ENCODE assay signal across 19 mouse cellular contexts in the genomic region with DNA sequence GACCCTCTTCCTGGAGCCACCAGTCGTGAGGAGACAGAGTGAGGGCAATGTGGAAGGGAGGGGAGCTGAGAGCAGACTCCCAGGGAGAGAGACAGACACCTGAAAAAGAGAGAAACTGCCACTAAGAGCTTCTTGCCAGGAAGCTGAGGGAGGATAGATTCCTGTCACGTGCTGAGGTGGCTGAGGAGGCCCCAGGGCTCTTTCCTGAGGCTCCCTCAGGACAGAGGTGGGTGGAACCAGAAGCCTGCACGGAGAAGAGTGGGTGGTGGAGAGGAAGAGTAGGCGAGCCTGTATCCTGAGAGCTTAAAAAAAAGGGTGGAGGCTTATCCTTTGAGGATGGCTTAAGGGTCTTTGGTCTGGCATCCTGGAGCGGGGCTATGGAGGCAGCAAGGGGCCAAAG.
DNase-seq lines count a peak whose midpoint lies in the region; ATAC-seq lines count a peak whose summit lies in the region.
"Had no signal": no experiment of that assay in that cellular context is flagged by ENCODE, and none has a peak within 500 bp of the region (broad histone marks: within the 10 kb centered on the region; RNA-seq: fewer than 3 reads in every experiment).

No protein-coding gene starts in this region.

- no peak overlapping the region for H3K9ac ChIP-seq in midbrain, embryonic 13.5 days (replicated peaks)
- H3K9ac ChIP-seq in midbrain, embryonic 16.5 days (ENCODE audit: low read depth, low read length), result no peak overlapping the region; the same call in 1 of the 2 replicates
- H3K9ac ChIP-seq: limb, embryonic 12.5 days; liver, embryonic 13.5 days; lung, embryonic 15.5 days; stomach, embryonic 15.5 days had no signal

- no peak overlapping the region for H3K4me3 ChIP-seq in midbrain, embryonic 13.5 days (replicated peaks)
- H3K4me3 ChIP-seq in midbrain, embryonic 16.5 days (ENCODE audit: low read depth, low read length), result no peak overlapping the region
- H3K4me3 ChIP-seq: hindbrain, embryonic 10.5 days; limb, embryonic 12.5 days; liver, embryonic 13.5 days; lung, embryonic 15.5 days; stomach, embryonic 15.5 days had no signal

- peak; percentile 47 to 67 for DNase-seq in frontal cortex, adult 2 months (ENCODE audit: extremely low spot score in 1 of 2, low spot score in 1 of 2)
- DNase-seq in frontal cortex, postnatal 10 days (ENCODE audit: low spot score in 2 of 2), result no peak
- DNase-seq in adrenal gland, postnatal 10 days, result no peak
- DNase-seq in cerebellum, adult 11-12 months, result no peak
- DNase-seq: adrenal gland, postnatal 25 days; cerebellum, adult 9-10 months; gastrocnemius, postnatal 36 days; kidney, postnatal 4 days; liver, embryonic 13.5 days; spleen, adult 18-20 months; thymus, postnatal 36 days had no signal

- no peak overlapping the region for H3K4me2 ChIP-seq in midbrain, embryonic 13.5 days (replicated peaks)
- H3K4me2 ChIP-seq in midbrain, embryonic 16.5 days (ENCODE audit: low read length), result no peak overlapping the region
- H3K4me2 ChIP-seq: limb, embryonic 12.5 days; liver, embryonic 13.5 days; lung, embryonic 15.5 days; stomach, embryonic 15.5 days had no signal

- 0 out of 2 replicates have a peak, but pooled peaks cover 6% of the 10 kb centered on the region for H3K27me3 ChIP-seq in midbrain, embryonic 13.5 days
- H3K27me3 ChIP-seq in midbrain, embryonic 16.5 days (ENCODE audit: control insufficient read depth, insufficient read depth, low read depth, low read length), result no peaks in the 10 kb centered on the region
- H3K27me3 ChIP-seq: limb, embryonic 12.5 days; liver, embryonic 13.5 days; lung, embryonic 15.5 days; stomach, embryonic 15.5 days had no signal

- no peak overlapping the region for H3K27ac ChIP-seq in midbrain, embryonic 13.5 days
- H3K27ac ChIP-seq in midbrain, embryonic 16.5 days (ENCODE audit: low read length), result no peak overlapping the region
- H3K27ac ChIP-seq: hindbrain, embryonic 10.5 days; limb, embryonic 12.5 days; liver, embryonic 13.5 days; lung, embryonic 15.5 days; stomach, embryonic 15.5 days had no signal

- 0 out of 2 replicates have a peak, but pooled peaks have one; percentile 9 for ATAC-seq in midbrain, embryonic 13.5 days
- ATAC-seq in midbrain, embryonic 16.5 days, result no peak
- peak; percentile 36 for ATAC-seq in activated CD4-positive, CD25-positive, alpha-beta regulatory T cell, adult 4 months
- ATAC-seq in megakaryocyte-erythroid progenitor cell, adult 5-6 weeks (replicated peaks; ENCODE audit: low FRiP score, low TSS enrichment, poor library complexity, severe bottlenecking), result 0 out of 2 replicates have a peak, but pooled peaks have one; percentile 21

- H3K36me3 ChIP-seq in midbrain, embryonic 13.5 days, result no peaks in the 10 kb centered on the region
- no peaks in the 10 kb centered on the region for H3K36me3 ChIP-seq in midbrain, embryonic 16.5 days (ENCODE audit: control insufficient read depth, insufficient read depth, low read length)
- H3K36me3 ChIP-seq: hindbrain, embryonic 10.5 days; limb, embryonic 12.5 days; liver, embryonic 13.5 days; lung, embryonic 15.5 days; stomach, embryonic 15.5 days had no signal

- H3K9me3 ChIP-seq in midbrain, embryonic 13.5 days, result no peaks in the 10 kb centered on the region
- no peaks in the 10 kb centered on the region for H3K9me3 ChIP-seq in midbrain, embryonic 16.5 days (replicated peaks; ENCODE audit: control insufficient read depth, low read length, poor library complexity, severe bottlenecking)
- H3K9me3 ChIP-seq: hindbrain, embryonic 10.5 days; limb, embryonic 12.5 days; liver, embryonic 13.5 days; lung, embryonic 15.5 days; stomach, embryonic 15.5 days had no signal

- peaks cover 35% of the 10 kb centered on the region for H3K4me1 ChIP-seq in midbrain, embryonic 13.5 days (replicated peaks)
- peaks cover 24% of the 10 kb centered on the region for H3K4me1 ChIP-seq in midbrain, embryonic 16.5 days (ENCODE audit: control insufficient read depth, insufficient read depth, low read length)
- H3K4me1 ChIP-seq: liver, embryonic 13.5 days had no signal

- 30% methylated on average over 5 of the region's 5 CpGs for WGBS in midbrain, embryonic 13.5 days
- WGBS in midbrain, embryonic 16.5 days, result 28% methylated on average over 5 of the region's 5 CpGs

Comparison
In these comparisons a context has a peak if more than half of its experiments do, and no peak if none do; other contexts are left out.
1. DNase-seq: peak in frontal cortex, adult 2 months (2 of 2); none in frontal cortex, postnatal 10 days (0 of 2), adrenal gland, postnatal 10 days (single experiment) and cerebellum, adult 11-12 months (single experiment).